Mouse (Mus musculus) limb, embryonic 12.5 days (tissue): Measurements from ENCODE around the gene Serinc3. TPM values are rescaled to one million over a fixed set of nuclear protein-coding genes. Genes with fewer than 3 reads are reported as not detected.
"Not testable (repeated sequence)": the region's sequence is repeated elsewhere in the genome, so short reads cannot be mapped to it uniquely, and the experiment has no call there.

Experiments used
- ATAC-seq: fragments of 200-750 bp; cut with Nextera tagmentation; 2 replicates; pipeline ENCODE4 v1.8.0; 2017; ENCODE audit warnings: low read depth, moderate TSS enrichment; ENCODE audit not compliant: insufficient number of reproducible peaks, insufficient read depth, low FRiP score, low TSS enrichment
- H3K27ac ChIP-seq: fragments of 300-500 bp; sonication (generic); 2 replicates; pipeline ENCODE4 v1.5.1; 2016; ENCODE audit warnings: mild to moderate bottlenecking, moderate library complexity
- H3K27me3 ChIP-seq: fragments of 300-500 bp; sonication (generic); 2 replicates; pipeline ENCODE4 v1.6.1; 2016; ENCODE audit warnings: mild to moderate bottlenecking, moderate library complexity
- H3K36me3 ChIP-seq: fragments of 300-500 bp; sonication (generic); 2 replicates; pipeline ENCODE4 v1.6.1; 2016; ENCODE audit warnings: mild to moderate bottlenecking, moderate library complexity
- H3K4me1 ChIP-seq: fragments of 300-500 bp; sonication (generic); replicated peaks from 2 replicates; pipeline ENCODE4 v1.6.1; 2016
- H3K4me2 ChIP-seq: fragments of 300-500 bp; sonication (generic); 2 replicates; pipeline ENCODE4 v1.6.1; 2016; ENCODE audit warnings: mild to moderate bottlenecking, moderate library complexity
- H3K4me3 ChIP-seq: fragments of 300-500 bp; sonication (generic); replicated peaks from 2 replicates; pipeline ENCODE4 v1.5.1; 2016; ENCODE audit warnings: mild to moderate bottlenecking
- H3K9ac ChIP-seq: fragments of 300-500 bp; sonication (generic); replicated peaks from 2 replicates; pipeline ENCODE4 v1.6.1; 2016; ENCODE audit warnings: mild to moderate bottlenecking, moderate library complexity
- H3K9me3 ChIP-seq: fragments of 300-500 bp; sonication (generic); 2 replicates; pipeline ENCODE4 v1.6.1; 2016; ENCODE audit warnings: mild to moderate bottlenecking, moderate library complexity
- WGBS: fragments of 180-500 bp; shearing (Covaris S2); methylation state at CpG from one replicate; pipeline ENCODE4 v1.1.7; 2016; 5-methylcytosine and 5-hydroxymethylcytosine counted together
- polyA plus RNA-seq: library from polyadenylated mRNA; unstranded; fragments of >200 nt; fragmentation: Nextera tagmentation; extraction: Ambion mirVana; gene quantifications from 2 replicates; pipeline ENCODE4 v1.2.1, GENCODE M21; 2016

Gene Serinc3
- polyA plus RNA-seq, 1 experiment from 2014 or later = 25.4 TPM

DNA sequence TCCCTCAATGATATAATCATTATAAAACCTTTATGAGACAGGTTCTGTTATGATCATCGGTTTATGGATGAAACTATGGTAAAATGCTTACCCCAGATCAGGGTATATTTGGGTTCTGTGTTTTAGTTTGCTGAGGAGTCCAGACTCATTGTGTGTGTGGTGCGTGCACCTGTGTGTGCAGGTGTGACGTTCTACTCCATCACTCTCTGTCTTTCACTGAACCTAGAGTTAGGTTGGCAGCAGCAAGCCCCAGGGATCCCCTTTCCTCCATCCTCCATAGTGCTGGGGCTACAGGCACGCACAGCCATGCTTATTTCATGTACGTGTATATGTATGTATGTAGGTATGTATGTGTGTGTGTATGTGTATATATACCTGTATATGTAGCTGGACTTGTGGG lies 17.1 kb upstream of the Serinc3 start:
- no peak overlapping the region for H3K27ac ChIP-seq
- H3K4me3 ChIP-seq = no peak overlapping the region
- no peaks in the 10 kb centered on the region for H3K36me3 ChIP-seq
- no peak for ATAC-seq
- H3K9ac ChIP-seq = no peak overlapping the region
- H3K27me3 ChIP-seq = no peaks in the 10 kb centered on the region
- no peak overlapping the region for H3K4me2 ChIP-seq
- WGBS = 95% methylated on average over 5 of the region's 5 CpGs
- no peaks in the 10 kb centered on the region for H3K9me3 ChIP-seq
- peaks cover 25% of the 10 kb centered on the region for H3K4me1 ChIP-seq

DNA sequence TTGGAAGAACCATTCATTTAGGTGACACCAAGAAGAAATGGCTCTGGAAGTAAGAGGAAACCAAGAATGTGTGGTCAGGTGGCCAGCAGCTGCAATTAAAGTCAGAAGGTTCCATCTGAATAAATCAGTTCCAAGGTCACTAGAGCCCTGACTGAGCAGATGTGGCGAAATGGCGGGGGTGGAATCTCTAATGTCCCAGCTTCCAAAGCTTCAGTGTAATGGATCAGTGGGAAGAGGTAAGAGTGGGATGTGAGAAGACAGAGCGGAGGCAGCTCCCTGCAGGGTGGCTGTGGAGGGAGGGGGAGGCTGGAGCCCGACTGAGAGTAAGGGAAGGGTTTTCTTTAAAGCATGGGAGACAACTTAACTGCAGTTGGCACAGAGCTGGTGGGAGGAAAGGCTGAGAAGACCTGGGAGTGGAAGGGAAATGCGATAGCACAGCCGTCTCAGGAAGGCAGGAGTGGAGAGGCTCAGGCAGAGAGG lies 16.5 kb upstream of the Serinc3 start:
- Histone ChIP-seq H3K4me2 (no peak overlapping the region), H3K27ac (no peak overlapping the region), H3K4me1 (peaks cover 25% of the 10 kb centered on the region), H3K4me3 (no peak overlapping the region), H3K9ac (no peak overlapping the region), H3K36me3 (no peaks in the 10 kb centered on the region), H3K27me3 (no peaks in the 10 kb centered on the region), H3K9me3 (no peaks in the 10 kb centered on the region)
- ATAC-seq = no peak
- 59% methylated on average over 6 of the region's 6 CpGs for WGBS

DNA sequence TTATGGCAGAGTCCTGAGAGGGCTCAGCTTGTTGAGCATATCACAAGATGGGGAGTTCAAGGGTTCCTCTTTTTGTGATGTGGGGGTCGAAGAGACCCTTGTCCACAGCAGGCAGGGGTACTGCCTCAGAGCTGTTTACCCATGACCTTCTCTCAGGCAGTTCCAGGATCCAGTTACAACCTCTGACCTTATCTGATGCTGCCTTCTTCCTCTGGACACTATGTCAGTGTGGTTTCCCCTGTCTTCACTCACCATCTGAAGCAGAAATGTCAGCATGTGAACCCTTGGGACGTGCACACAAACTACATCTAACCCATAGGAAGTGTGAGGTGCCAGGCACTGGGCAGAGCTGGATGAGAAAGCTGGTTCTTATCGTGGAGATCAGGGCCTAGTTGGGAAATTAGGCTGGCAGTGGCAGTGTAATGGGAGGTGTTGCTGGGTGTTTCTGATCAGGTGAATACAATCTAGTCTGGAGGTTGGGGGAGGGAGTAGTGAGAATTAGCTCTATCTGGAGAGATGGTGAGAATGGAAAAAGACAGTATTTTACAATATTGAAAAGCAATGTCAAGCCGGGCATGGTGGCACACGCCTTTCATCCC lies 15.3 kb upstream of the Serinc3 start:
- Histone ChIP-seq H3K4me3 (no peak overlapping the region), H3K9ac (no peak overlapping the region), H3K9me3 (no peaks in the 10 kb centered on the region), H3K27ac (no peak overlapping the region), H3K27me3 (no peaks in the 10 kb centered on the region), H3K36me3 (no peaks in the 10 kb centered on the region), H3K4me1 (peaks cover 25% of the 10 kb centered on the region), H3K4me2 (no peak overlapping the region)
- 90% methylated on average over 5 of the region's 5 CpGs for WGBS
- ATAC-seq = no peak

DNA sequence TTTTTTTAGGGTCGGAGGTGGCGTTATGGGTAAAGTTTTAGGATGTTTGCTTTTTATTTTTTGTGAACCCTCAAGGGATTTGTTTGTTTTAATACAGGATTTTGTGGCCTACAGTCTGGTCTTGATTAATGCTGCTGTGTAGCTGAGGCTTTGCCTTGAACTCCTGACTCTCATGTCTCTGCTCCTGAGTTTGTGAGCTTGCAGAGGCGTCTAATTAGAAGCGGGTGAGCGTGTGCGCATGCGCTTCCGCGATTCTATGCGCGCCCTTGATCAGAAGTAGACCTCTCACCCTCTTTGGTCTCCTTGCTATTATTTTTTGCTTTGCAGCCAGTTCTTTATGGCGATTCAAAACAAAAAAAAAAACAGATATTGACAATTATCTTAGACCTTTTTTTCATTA lies 14.5 kb upstream of the Serinc3 start:
- Histone ChIP-seq H3K4me2 (peak overlapping the region; percentile 59), H3K9me3 (no peaks in the 10 kb centered on the region), H3K36me3 (no peaks in the 10 kb centered on the region), H3K27ac (peak overlapping the region; percentile 87; the same call in 1 of the 2 replicates), H3K4me3 (peak overlapping the region; percentile 81), H3K9ac (no peak overlapping the region), H3K27me3 (no peaks in the 10 kb centered on the region), H3K4me1 (peaks cover 25% of the 10 kb centered on the region)
- 75% methylated on average over 12 of the region's 12 CpGs for WGBS
- ATAC-seq = no peak

DNA sequence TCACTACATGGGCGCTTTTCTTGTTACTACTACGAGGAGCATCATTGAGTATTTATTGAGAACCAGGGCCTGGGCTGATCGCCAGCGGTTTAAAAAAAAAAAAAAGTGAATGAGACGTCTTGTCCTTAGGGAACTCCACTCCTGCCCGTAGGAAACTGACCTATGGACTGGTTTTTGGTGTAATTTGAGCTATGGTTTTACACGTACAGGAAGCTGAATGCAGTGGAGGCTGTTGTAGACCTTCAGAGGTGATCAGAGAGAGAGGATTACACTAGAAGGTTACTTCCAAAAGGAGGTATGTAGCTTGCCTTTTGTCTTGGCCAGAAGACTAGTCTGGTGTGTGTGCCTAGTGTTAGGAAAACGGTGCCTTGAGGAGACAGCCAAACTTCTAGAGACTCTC lies 14.0 kb upstream of the Serinc3 start:
- no peaks in the 10 kb centered on the region for H3K27me3 ChIP-seq
- no peak for ATAC-seq
- no peaks in the 10 kb centered on the region for H3K9me3 ChIP-seq
- H3K4me2 ChIP-seq = peak overlapping the region; percentile 59
- no peaks in the 10 kb centered on the region for H3K36me3 ChIP-seq
- 1% methylated on average over 8 of the region's 8 CpGs for WGBS
- H3K27ac ChIP-seq = peak overlapping the region; percentile 87
- peak overlapping the region; percentile 81 for H3K4me3 ChIP-seq
- H3K9ac ChIP-seq = peak overlapping the region; percentile 51; the same call in 1 of the 2 replicates
- H3K4me1 ChIP-seq = peaks cover 25% of the 10 kb centered on the region

DNA sequence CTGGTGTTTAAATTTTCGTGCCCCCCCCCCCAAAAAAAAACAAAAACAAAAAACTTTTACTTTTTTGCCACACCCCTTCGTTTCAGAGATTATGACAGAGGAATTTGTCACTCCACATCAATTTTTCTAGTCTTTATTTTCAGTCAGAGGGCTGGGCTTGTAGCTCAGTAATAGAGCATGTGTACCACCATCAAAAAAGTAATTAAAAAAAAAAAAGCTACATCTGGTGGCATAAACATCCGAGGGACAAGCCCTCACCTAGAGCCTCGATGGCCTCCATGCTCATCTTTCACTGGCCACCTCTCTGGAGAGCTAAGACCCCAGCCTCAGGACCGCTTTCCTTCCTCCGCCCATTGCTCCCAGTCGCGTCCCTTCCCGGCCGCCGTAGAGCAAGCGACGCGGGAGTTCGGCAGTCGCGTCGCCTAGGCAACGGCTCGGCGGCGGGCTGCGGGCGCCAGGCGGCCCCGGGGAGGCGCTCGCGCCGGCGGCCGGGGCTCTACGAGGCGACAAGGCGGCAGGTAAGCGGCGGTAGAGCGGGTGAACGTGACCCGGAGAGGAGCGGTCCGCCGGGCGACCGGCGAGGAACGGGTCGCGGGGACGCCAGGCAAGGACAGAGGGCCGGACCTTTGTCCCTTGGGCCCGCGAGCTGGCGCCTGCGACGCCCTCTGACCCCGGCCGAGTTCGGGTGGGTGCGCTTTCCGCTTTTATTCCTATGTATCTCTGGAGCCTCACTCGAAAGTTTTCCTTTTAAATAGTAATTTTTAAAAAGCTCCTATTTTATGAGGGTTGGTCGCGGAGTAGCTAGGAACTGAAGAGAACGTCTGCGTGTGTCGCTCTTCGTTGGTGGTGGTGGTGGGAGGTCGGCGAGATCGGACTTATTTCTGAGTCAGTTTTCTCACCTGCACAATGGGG lies 13.3 kb upstream of the Serinc3 start, which contains the start of gene Pkig:
Gene Pkig (plus strand): TSS at position 412 of the 912 bp plus-strand sequence.
- no peaks in the 10 kb centered on the region for H3K36me3 ChIP-seq
- no peaks in the 10 kb centered on the region for H3K27me3 ChIP-seq
- ATAC-seq = peak; percentile 82
- 1% methylated on average over 71 of the region's 71 CpGs for WGBS
- H3K27ac ChIP-seq = peak within 1 kb of the TSS; percentile 87
- H3K4me2 ChIP-seq = peak within 1 kb of the TSS; percentile 59
- peak within 1 kb of the TSS; percentile 80 for H3K9ac ChIP-seq
- peaks cover 25% of the 10 kb centered on the region for H3K4me1 ChIP-seq
- H3K9me3 ChIP-seq = no peaks in the 10 kb centered on the region
- H3K4me3 ChIP-seq = peak within 1 kb of the TSS; percentile 81

DNA sequence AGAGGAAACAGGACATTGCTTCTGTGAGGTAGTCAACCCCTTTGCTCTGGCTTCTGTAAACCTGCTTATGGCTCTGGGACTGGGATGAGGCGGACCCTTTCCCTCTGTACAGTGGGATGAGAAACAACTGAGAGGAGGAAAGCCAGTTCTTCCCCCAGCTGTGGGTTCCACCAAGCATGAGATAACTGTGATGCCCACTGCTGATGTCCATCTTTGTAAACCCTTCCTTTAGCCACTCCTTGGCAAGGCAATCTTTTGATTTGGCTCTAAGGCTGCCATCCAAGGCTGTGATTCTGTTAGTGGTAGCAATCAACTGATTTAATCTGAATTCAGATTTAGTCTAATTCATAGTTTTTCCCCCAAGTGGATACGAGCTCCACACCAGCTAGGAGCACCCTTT lies 12.6 kb upstream of the Serinc3 start:
- Histone ChIP-seq H3K4me3 (no peak overlapping the region), H3K36me3 (no peaks in the 10 kb centered on the region), H3K9me3 (no peaks in the 10 kb centered on the region), H3K9ac (no peak overlapping the region), H3K27ac (no peak overlapping the region), H3K4me2 (no peak overlapping the region), H3K4me1 (peaks cover 20% of the 10 kb centered on the region), H3K27me3 (no peaks in the 10 kb centered on the region)
- ATAC-seq = no peak
- WGBS = 87% methylated on average over 2 of the region's 2 CpGs

DNA sequence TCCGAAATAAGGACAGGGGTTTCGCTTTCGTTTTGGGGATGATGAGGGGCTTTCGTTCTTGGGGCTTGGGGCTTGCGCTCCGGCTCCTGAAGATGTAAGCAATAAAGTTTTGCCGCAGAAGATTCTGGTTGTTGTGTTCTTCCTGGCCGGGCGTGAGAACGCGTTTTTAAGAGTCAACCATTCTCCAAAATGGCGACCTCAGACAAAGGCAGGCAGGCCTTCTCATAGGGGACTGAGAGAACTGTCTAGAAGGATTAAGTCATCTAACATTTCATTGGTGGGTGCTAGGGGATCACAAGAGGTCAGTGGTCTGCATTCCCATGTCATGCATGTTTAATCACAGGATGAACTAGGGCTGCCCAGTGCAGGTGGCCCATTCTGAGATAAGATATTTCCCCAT lies 10.8 kb upstream of the Serinc3 start:
- not testable (repeated sequence) for H3K9ac ChIP-seq, H3K27ac ChIP-seq, H3K4me3 ChIP-seq, H3K9me3 ChIP-seq, H3K27me3 ChIP-seq, ATAC-seq, H3K4me1 ChIP-seq, H3K36me3 ChIP-seq, H3K4me2 ChIP-seq
- WGBS = 93% methylated on average over 9 of the region's 12 CpGs

DNA sequence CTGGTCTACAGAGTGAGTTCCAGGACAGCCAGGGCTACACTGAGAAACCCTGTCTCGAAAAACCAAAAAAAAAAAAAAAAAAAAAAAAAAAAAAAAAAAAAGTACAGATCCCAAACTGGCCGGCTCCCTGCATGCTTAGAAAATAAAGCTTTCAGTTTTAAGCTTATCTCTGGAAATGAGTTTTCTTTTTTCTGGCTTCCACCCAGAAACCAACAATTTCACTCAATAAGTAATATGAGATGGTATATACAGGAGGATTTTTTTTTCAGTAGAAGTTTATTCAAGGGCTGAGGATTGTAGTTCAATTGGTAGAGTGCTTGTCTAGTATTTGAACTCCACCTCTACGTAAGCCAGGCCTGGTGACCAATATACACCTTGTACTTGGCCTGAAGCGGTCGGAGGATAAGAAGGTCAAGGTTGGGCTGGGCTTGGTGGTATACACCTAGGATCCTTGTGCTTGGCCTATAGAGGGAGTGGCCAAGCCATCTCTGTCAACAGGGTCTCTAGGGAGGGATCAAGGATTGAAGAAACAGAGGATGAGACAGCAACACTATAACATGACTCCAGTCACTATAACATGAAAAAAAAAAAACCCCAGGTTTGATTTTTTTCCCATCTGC lies 1.6 kb upstream of the Serinc3 start:
- H3K4me2 ChIP-seq = no peak overlapping the region
- peaks cover 10% of the 10 kb centered on the region; the same call in 1 of the 2 replicates for H3K9me3 ChIP-seq
- ATAC-seq = no peak
- 89% methylated on average over 5 of the region's 5 CpGs for WGBS
- H3K4me3 ChIP-seq = no peak overlapping the region
- no peak overlapping the region for H3K9ac ChIP-seq
- H3K36me3 ChIP-seq = peaks cover 4% of the 10 kb centered on the region; the same call in 1 of the 2 replicates
- H3K4me1 ChIP-seq = peaks cover 16% of the 10 kb centered on the region
- H3K27me3 ChIP-seq = no peaks in the 10 kb centered on the region
- no peak overlapping the region for H3K27ac ChIP-seq

DNA sequence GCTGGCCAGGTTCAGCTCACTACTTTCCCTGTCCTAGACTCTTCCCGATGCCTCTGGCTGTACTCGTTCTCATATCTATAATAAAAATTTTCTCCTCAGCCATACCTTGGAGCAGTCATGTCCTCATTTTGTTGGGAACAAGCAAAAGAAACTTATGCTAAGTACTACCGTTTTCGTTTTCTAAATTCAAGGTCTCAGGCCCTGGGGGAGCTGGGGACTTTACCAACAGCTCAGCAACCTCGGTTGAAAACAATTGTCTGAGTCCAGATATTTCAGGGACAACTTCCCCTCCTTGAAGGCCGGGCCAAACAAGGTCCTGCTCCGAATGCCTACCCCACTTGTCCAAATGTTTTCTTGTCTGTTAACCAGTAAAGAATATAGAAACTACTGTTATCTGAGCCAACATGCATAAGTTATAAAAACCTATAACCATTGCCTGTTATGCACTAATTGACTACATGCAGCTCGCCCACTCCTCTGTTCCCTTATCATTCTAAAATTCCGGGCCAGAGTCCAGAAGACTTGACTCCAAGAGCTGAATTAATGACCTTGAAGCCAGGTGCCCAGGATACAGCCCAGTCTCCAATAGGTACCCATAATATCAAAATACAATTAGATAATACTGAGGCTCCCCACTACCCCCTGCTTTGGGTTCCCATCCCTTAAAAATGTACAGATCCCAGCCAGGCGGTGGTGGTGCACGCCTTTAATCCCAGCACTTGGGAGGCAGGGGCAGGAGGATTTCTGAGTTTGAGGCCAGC lies 949 bp upstream of the Serinc3 start:
- H3K4me2 ChIP-seq = peak overlapping the region; percentile 63; the same call in 1 of the 2 replicates
- H3K27ac ChIP-seq = 0 out of 2 replicates have a peak overlapping the region, but pooled peaks have one; percentile 98
- H3K4me3 ChIP-seq = 0 out of 2 replicates have a peak overlapping the region, but pooled peaks have one; percentile 92
- H3K27me3 ChIP-seq = no peaks in the 10 kb centered on the region
- peaks cover 10% of the 10 kb centered on the region; the same call in 1 of the 2 replicates for H3K9me3 ChIP-seq
- no peak overlapping the region for H3K9ac ChIP-seq
- H3K36me3 ChIP-seq = peaks cover 10% of the 10 kb centered on the region; the same call in 1 of the 2 replicates
- no peak for ATAC-seq
- H3K4me1 ChIP-seq = peaks cover 16% of the 10 kb centered on the region
- WGBS = 85% methylated on average over 11 of the region's 11 CpGs
